Comparison of ENCODE assay signal across 19 mouse cellular contexts in genomic region chr17:30103641-30104165, GRCm38 (mm10).
DNase-seq lines count a peak whose midpoint lies in the region; ATAC-seq and TF ChIP-seq lines count a peak whose summit lies in the region.
"Had no signal": no experiment of that assay in that cellular context is flagged by ENCODE, and none has a peak within 500 bp of the region (broad histone marks: within the 10 kb centered on the region; RNA-seq: fewer than 3 reads in every experiment).

No protein-coding gene starts in this region.

- no peaks in the 10 kb centered on the region for H3K36me3 ChIP-seq in intestine, embryonic 15.5 days
- H3K36me3 ChIP-seq in intestine, postnatal 0 days (ENCODE audit: control insufficient read depth, insufficient read depth): no peaks in the 10 kb centered on the region
- peaks cover 12% of the 10 kb centered on the region for H3K36me3 ChIP-seq in G1E (replicated peaks)
- no peaks in the 10 kb centered on the region for H3K36me3 ChIP-seq in midbrain, embryonic 15.5 days (replicated peaks)
- H3K36me3 ChIP-seq: embryonic facial prominence, embryonic 12.5 days; forebrain, embryonic 15.5 days; hindbrain, embryonic 12.5 days had no signal

- 0 out of 2 replicates have a peak, but pooled peaks cover 7% of the 10 kb centered on the region for H3K4me1 ChIP-seq in intestine, embryonic 15.5 days (replicated peaks)
- no peaks in the 10 kb centered on the region for H3K4me1 ChIP-seq in intestine, postnatal 0 days (replicated peaks; ENCODE audit: control insufficient read depth, insufficient read depth, low read length)
- peaks cover 47% of the 10 kb centered on the region for H3K4me1 ChIP-seq in G1E (ENCODE audit: insufficient read depth, low read depth, low read length)
- H3K4me1 ChIP-seq in midbrain, embryonic 15.5 days: peaks cover 25% of the 10 kb centered on the region

- peak; percentile 25 for DNase-seq in lung, postnatal 36 days
- DNase-seq in lung, postnatal 14 days: no peak
- no peak for DNase-seq in G1E (ENCODE audit: low spot score)
- peak; percentile 61 to 79 for DNase-seq in natural killer cell, adult 2 months (ENCODE audit: low spot score in 2 of 2)
- DNase-seq in frontal cortex, postnatal 10 days (ENCODE audit: low spot score in 2 of 2): no peak
- DNase-seq: adrenal gland, postnatal 14 days; cerebellum, adult 11-12 months; cerebellum, adult 9-10 months; cerebellum, postnatal 25 days; gastrocnemius, postnatal 10 days; heart, postnatal 36 days had no signal

- H3K9me3 ChIP-seq in intestine, embryonic 15.5 days: no peaks in the 10 kb centered on the region
- no peaks in the 10 kb centered on the region for H3K9me3 ChIP-seq in intestine, postnatal 0 days (ENCODE audit: control insufficient read depth)
- 0 out of 2 replicates have a peak, but pooled peaks cover 2% of the 10 kb centered on the region for H3K9me3 ChIP-seq in G1E (replicated peaks)
- H3K9me3 ChIP-seq in midbrain, embryonic 15.5 days: no peaks in the 10 kb centered on the region
- H3K9me3 ChIP-seq: embryonic facial prominence, embryonic 12.5 days; forebrain, embryonic 15.5 days; heart, embryonic 13.5 days; hindbrain, embryonic 12.5 days had no signal

- no peak overlapping the region for H3K4me2 ChIP-seq in intestine, embryonic 15.5 days (replicated peaks)
- no peak overlapping the region for H3K4me2 ChIP-seq in intestine, postnatal 0 days (replicated peaks; ENCODE audit: low read depth)
- no peak overlapping the region for H3K4me2 ChIP-seq in midbrain, embryonic 15.5 days
- H3K4me2 ChIP-seq: embryonic facial prominence, embryonic 12.5 days; forebrain, embryonic 15.5 days; heart, embryonic 13.5 days; hindbrain, embryonic 12.5 days had no signal

- WGBS in intestine, embryonic 15.5 days: 60% methylated on average over 4 of the region's 4 CpGs
- 52% methylated on average over 4 of the region's 4 CpGs for WGBS in intestine, postnatal 0 days
- 83% methylated on average over 4 of the region's 4 CpGs for WGBS in midbrain, embryonic 15.5 days

- no peaks in the 10 kb centered on the region for H3K27me3 ChIP-seq in intestine, embryonic 15.5 days (replicated peaks)
- no peaks in the 10 kb centered on the region for H3K27me3 ChIP-seq in intestine, postnatal 0 days (replicated peaks; ENCODE audit: control insufficient read depth, insufficient read depth, low read length)
- no peaks in the 10 kb centered on the region for H3K27me3 ChIP-seq in G1E (ENCODE audit: insufficient read depth, low read length)
- H3K27me3 ChIP-seq in midbrain, embryonic 15.5 days (replicated peaks): no peaks in the 10 kb centered on the region
- H3K27me3 ChIP-seq: embryonic facial prominence, embryonic 12.5 days; forebrain, embryonic 15.5 days; heart, embryonic 13.5 days; hindbrain, embryonic 12.5 days had no signal

- H3K27ac ChIP-seq in intestine, embryonic 15.5 days: no peak overlapping the region
- no peak overlapping the region for H3K27ac ChIP-seq in intestine, postnatal 0 days (ENCODE audit: low read depth, low read length)
- H3K27ac ChIP-seq in midbrain, embryonic 15.5 days: no peak overlapping the region
- H3K27ac ChIP-seq: embryonic facial prominence, embryonic 12.5 days; forebrain, embryonic 15.5 days; heart, embryonic 13.5 days; hindbrain, embryonic 12.5 days had no signal

- no peak overlapping the region for H3K9ac ChIP-seq in intestine, embryonic 15.5 days
- H3K9ac ChIP-seq in intestine, postnatal 0 days (ENCODE audit: low read depth, low read length): no peak overlapping the region
- H3K9ac ChIP-seq in midbrain, embryonic 15.5 days: no peak overlapping the region
- H3K9ac ChIP-seq: embryonic facial prominence, embryonic 12.5 days; forebrain, embryonic 15.5 days; heart, embryonic 13.5 days; hindbrain, embryonic 12.5 days had no signal

- 0 out of 2 replicates have a peak, but pooled peaks have one; percentile 36 for ATAC-seq in intestine, embryonic 15.5 days
- no peak for ATAC-seq in intestine, postnatal 0 days
- no peak for ATAC-seq in G1E (ENCODE audit: extremely low read depth, insufficient number of reproducible peaks, low FRiP score, poor library complexity, severe bottlenecking)
- ATAC-seq in midbrain, embryonic 15.5 days (replicated peaks): no peak
- ATAC-seq: forebrain, embryonic 15.5 days; hindbrain, embryonic 16.5 days had no signal

- TF ChIP-seq CTCF in intestine, postnatal 0 days (IDR thresholded peaks at IDR 0.05; ENCODE audit: low read depth): no peak
- TF ChIP-seq CTCF in G1E (IDR thresholded peaks at IDR 0.05; ENCODE audit: low read depth, low read length): no peak

- H3K4me3 ChIP-seq in intestine, embryonic 15.5 days (replicated peaks): no peak overlapping the region
- no peak overlapping the region for H3K4me3 ChIP-seq in intestine, postnatal 0 days (ENCODE audit: low read depth, low read length)
- H3K4me3 ChIP-seq in G1E (ENCODE audit: low read depth, low read length): peak overlapping the region; percentile 52; the same call in 1 of the 2 replicates
- no peak overlapping the region for H3K4me3 ChIP-seq in midbrain, embryonic 15.5 days
- H3K4me3 ChIP-seq: embryonic facial prominence, embryonic 12.5 days; forebrain, embryonic 15.5 days; heart, embryonic 13.5 days; hindbrain, embryonic 12.5 days had no signal

Comparison
In these comparisons a context has a peak if more than half of its experiments do, and no peak if none do; other contexts are left out.
1. DNase-seq: peak in lung, postnatal 36 days (single experiment) and natural killer cell, adult 2 months (2 of 2); none in lung, postnatal 14 days (single experiment), G1E (single experiment) and frontal cortex, postnatal 10 days (0 of 2).